Comparison of ENCODE assay signal across 8 mouse cellular contexts in genomic region chr2:53189811-53190210, GRCm38 (mm10). TPM values are rescaled to one million over a fixed set of nuclear protein-coding genes. Genes with fewer than 3 reads are reported as not detected.
DNase-seq lines count a peak whose midpoint lies in the region; ATAC-seq lines count a peak whose summit lies in the region.

No protein-coding gene starts in this region.

- H3K9me3 ChIP-seq in heart, embryonic 14.5 days (ENCODE audit: control insufficient read depth, low read length) = no peaks in the 10 kb centered on the region
- H3K9me3 ChIP-seq in midbrain, embryonic 15.5 days = no peaks in the 10 kb centered on the region

- peaks cover 42% of the 10 kb centered on the region for H3K36me3 ChIP-seq in heart, embryonic 14.5 days (ENCODE audit: control insufficient read depth, insufficient read depth, low read length)
- no peaks in the 10 kb centered on the region for H3K36me3 ChIP-seq in midbrain, embryonic 15.5 days (replicated peaks)

- no peak for DNase-seq in heart, adult 9 months (ENCODE audit: low spot score in 2 of 2)
- peak; percentile 74 for DNase-seq in ES-CJ7 (ENCODE audit: low read depth, low spot score)
- peak; percentile 58 for DNase-seq in embryo, embryonic 10.5 days (ENCODE audit: low spot score)
- peak; percentile 47 for DNase-seq in induced T-regulatory cell, adult 2 months (ENCODE audit: low read depth)
- no peak for DNase-seq in spleen, adult 12 weeks (ENCODE audit: low spot score)
- DNase-seq in frontal cortex, postnatal 36 days (ENCODE audit: low spot score in 2 of 2) = no peak

- H3K27me3 ChIP-seq in heart, embryonic 14.5 days (ENCODE audit: control insufficient read depth, insufficient read depth, low read length) = no peaks in the 10 kb centered on the region
- H3K27me3 ChIP-seq in midbrain, embryonic 15.5 days (replicated peaks) = no peaks in the 10 kb centered on the region

- no peak overlapping the region for H3K27ac ChIP-seq in heart, embryonic 14.5 days (replicated peaks in 1 of 2; ENCODE audit: control insufficient read depth in 1 of 2, insufficient read depth in 1 of 2, low read depth in 2 of 2, low read length in 2 of 2)
- no peak overlapping the region for H3K27ac ChIP-seq in midbrain, embryonic 15.5 days

- peak overlapping the region in 1 of 2 experiments; percentile 84; a peak in 3 of 4 replicates for H3K4me3 ChIP-seq in heart, embryonic 14.5 days (ENCODE audit: control insufficient read depth in 1 of 2, insufficient read depth in 1 of 2, low read depth in 1 of 2, low read length in 2 of 2)
- H3K4me3 ChIP-seq in midbrain, embryonic 15.5 days = peak overlapping the region; percentile 82

- WGBS in heart, embryonic 14.5 days = 79% methylated on average over 3 of the region's 3 CpGs
- WGBS in midbrain, embryonic 15.5 days = 66% methylated on average over 3 of the region's 3 CpGs

- peaks cover 4 to 12% of the 10 kb centered on the region in 2 experiments for H3K4me1 ChIP-seq in heart, embryonic 14.5 days (ENCODE audit: control insufficient read depth in 2 of 2, insufficient read depth in 2 of 2, low read length in 2 of 2)
- H3K4me1 ChIP-seq in midbrain, embryonic 15.5 days = peaks cover 26% of the 10 kb centered on the region

- no peak for ATAC-seq in heart, embryonic 14.5 days (ENCODE audit: insufficient number of reproducible peaks, insufficient read depth, low FRiP score, low read depth)
- ATAC-seq in midbrain, embryonic 15.5 days (replicated peaks) = no peak

- peak overlapping the region; percentile 83 for H3K4me2 ChIP-seq in heart, embryonic 14.5 days (ENCODE audit: low read length)
- H3K4me2 ChIP-seq in midbrain, embryonic 15.5 days = peak overlapping the region; percentile 68

- H3K9ac ChIP-seq in heart, embryonic 14.5 days (ENCODE audit: low read length) = peak overlapping the region; percentile 90
- no peak overlapping the region for H3K9ac ChIP-seq in midbrain, embryonic 15.5 days

RNA-seq across cellular contexts. Expression of gene Prpf40a, which starts 1.3 kb away (rescaled TPM):
- polyA plus RNA-seq in heart, embryonic 14.5 days (2014; fragmentation: Nextera tagmentation; extraction: Ambion mirVana) = 93.0 and 101 TPM in 2 replicates
- 95.7 and 101 TPM in 2 replicates for polyA plus RNA-seq in midbrain, embryonic 15.5 days (2015; fragmentation: Nextera tagmentation; extraction: Ambion mirVana)

RNA-seq across cellular contexts. Expression of gene Arl6ip6, which starts 1.7 kb away (rescaled TPM):
- polyA plus RNA-seq in heart, embryonic 14.5 days (2014; fragmentation: Nextera tagmentation; extraction: Ambion mirVana) = 32.3 and 32.4 TPM in 2 replicates
- polyA plus RNA-seq in midbrain, embryonic 15.5 days (2015; fragmentation: Nextera tagmentation; extraction: Ambion mirVana) = 30.4 and 30.6 TPM in 2 replicates

Comparison
In these comparisons a context has a peak if more than half of its experiments do, and no peak if none do; other contexts are left out.
1. DNase-seq: peak in ES-CJ7 (single experiment), embryo, embryonic 10.5 days (single experiment) and induced T-regulatory cell, adult 2 months (single experiment); none in heart, adult 9 months (0 of 2), spleen, adult 12 weeks (single experiment) and frontal cortex, postnatal 36 days (0 of 2).